In the genomic region with DNA sequence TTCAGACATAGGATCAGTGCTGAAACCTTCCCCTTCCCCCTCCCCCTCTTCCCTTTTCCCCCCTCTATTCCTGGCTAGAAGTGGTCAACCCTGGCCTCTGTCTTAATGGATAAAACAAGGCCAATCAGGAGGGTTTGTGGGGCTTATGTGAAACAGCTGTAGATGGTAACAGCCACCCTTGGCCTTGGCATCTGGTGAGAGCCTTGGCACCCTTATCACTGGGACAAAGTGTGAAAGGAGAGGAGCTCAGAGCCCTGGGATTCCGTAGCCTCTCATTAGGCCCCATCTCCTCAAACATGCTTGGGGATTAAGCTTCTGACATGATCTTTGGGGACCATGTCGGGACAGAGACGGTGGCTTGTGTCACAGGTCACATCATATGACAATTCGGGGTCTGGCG, we compare ENCODE assay signal across 13 mouse cellular contexts.
"Had no signal": no experiment of that assay in that cellular context is flagged by ENCODE, and none has a peak within 500 bp of the region (broad histone marks: within the 10 kb centered on the region; RNA-seq: fewer than 3 reads in every experiment).

No protein-coding gene starts in this region.

- DNase-seq: kidney, adult 18-20 months; kidney, adult 9 months; kidney, postnatal 14 days; kidney, postnatal 4 days; left cerebral cortex, postnatal 4 days; liver, postnatal 0 days; lung, embryonic 14.5 days; lung, postnatal 36 days; right cerebral cortex, adult 18-20 months; right cerebral cortex, postnatal 14 days; right cerebral cortex, postnatal 4 days; thymus, adult 18-20 months; thymus, postnatal 36 days had no signal
